Mouse (Mus musculus) lung, postnatal 25 days (tissue): ENCODE data around the gene Nxf3.
"Not testable (repeated sequence)": the region's sequence is repeated elsewhere in the genome, so short reads cannot be mapped to it uniquely, and the experiment has no call there.

Source experiments
- DNase-seq: peaks from one replicate; pipeline ENCODE4 v3.0.0; 2022; ENCODE audit warnings: low spot score

The Nxf3 gene

GRCm38 (mm10) chrX:136085155-136085554, at the start of gene Nxf3:
Gene Nxf3 (minus strand): TSS chrX:136085255.
- no peak for DNase-seq

GRCm38 (mm10) chrX:136127744-136128064, 42.6 kb upstream of the Nxf3 start:
- DNase-seq = peak; percentile 16

- DNase-seq = no peak
Observed at GRCm38 (mm10) chrX:136127038-136127743, 42.1 kb upstream of the Nxf3 start.

GRCm38 (mm10) chrX:136115419-136115961, 30.4 kb upstream of the Nxf3 start:
- no peak for DNase-seq

GRCm38 (mm10) chrX:136115015-136115414, 30.0 kb upstream of the Nxf3 start:
- DNase-seq = no peak

- peak; percentile 41 for DNase-seq
Observed at GRCm38 (mm10) chrX:136107942-136108341, 22.9 kb upstream of the Nxf3 start.

GRCm38 (mm10) chrX:136104724-136105088, 19.7 kb upstream of the Nxf3 start:
- DNase-seq = no peak

- no peak for DNase-seq
Observed at GRCm38 (mm10) chrX:136104046-136104723, 19.1 kb upstream of the Nxf3 start.

GRCm38 (mm10) chrX:136094421-136094820, 9.4 kb upstream of the Nxf3 start:
- DNase-seq = no peak

- DNase-seq = no peak
Observed at GRCm38 (mm10) chrX:136092497-136093279, 7.6 kb upstream of the Nxf3 start.

- not testable (repeated sequence) for DNase-seq
Observed at GRCm38 (mm10) chrX:136068020-136068419, 17.0 kb downstream of the Nxf3 start, which contains the start of gene Bex2. Gene Bex2 (minus strand): TSS chrX:136068236.

- DNase-seq = not testable (repeated sequence)
Observed at GRCm38 (mm10) chrX:136067201-136067991, 17.7 kb downstream of the Nxf3 start.

GRCm38 (mm10) chrX:136060698-136061097, 24.4 kb downstream of the Nxf3 start:
- peak; percentile 32 for DNase-seq

- peak; percentile 53 for DNase-seq
Observed at GRCm38 (mm10) chrX:136051219-136051618, 33.8 kb downstream of the Nxf3 start.

GRCm38 (mm10) chrX:136047528-136047927, 37.5 kb downstream of the Nxf3 start:
- peak; percentile 63 for DNase-seq

- DNase-seq = no peak
Observed at GRCm38 (mm10) chrX:136043726-136044125, 41.3 kb downstream of the Nxf3 start.

GRCm38 (mm10) chrX:136032799-136033763, 52.0 kb downstream of the Nxf3 start, which contains the start of gene Arxes1:
Gene Arxes1 (plus strand): TSS chrX:136033367.
- not testable (repeated sequence) for DNase-seq

- no peak for DNase-seq
Observed at GRCm38 (mm10) chrX:136030331-136030730, 54.7 kb downstream of the Nxf3 start.
